Mouse (Mus musculus): ENCODE results near the gene Aoc3.
"Not testable (repeated sequence)": the region's sequence is repeated elsewhere in the genome, so short reads cannot be mapped to it uniquely, and the experiment has no call there.

Gene Aoc3

DNA sequence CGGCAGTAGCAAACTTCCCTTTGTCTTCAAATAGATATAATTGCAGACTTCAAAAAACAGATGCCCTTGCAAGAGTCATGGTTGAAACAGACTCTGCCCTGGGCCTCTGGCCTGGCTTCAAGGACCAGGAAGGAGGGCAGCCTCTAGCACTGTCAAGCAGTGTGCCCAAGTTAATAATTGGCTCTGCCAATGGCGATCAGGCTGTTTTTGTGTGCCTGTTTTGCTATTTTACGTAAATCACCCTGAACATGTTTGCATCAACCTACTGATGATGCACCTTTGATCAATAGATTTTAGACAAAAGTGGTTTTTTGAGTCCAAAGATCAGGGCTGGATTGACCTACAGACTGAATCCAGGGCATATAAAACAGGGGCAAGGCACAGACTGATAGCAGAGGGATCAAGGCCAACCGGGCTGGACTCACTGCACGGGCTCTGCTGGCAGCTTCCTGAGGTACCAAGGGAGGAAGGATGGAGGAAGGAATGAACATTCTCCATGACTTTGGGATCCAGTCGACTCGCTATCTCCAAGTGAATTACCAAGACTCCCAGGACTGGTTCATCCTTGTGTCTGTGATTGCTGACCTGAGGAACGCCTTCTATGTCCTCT is 37.0 kb downstream of the Aoc3 start, which contains the start of gene G6pc:
Gene G6pc, plus strand, starts transcription at position 236 of the 610 bp plus-strand sequence.
- no peak for DNase-seq (ENCODE audit: extremely low read depth, low read depth)

DNA sequence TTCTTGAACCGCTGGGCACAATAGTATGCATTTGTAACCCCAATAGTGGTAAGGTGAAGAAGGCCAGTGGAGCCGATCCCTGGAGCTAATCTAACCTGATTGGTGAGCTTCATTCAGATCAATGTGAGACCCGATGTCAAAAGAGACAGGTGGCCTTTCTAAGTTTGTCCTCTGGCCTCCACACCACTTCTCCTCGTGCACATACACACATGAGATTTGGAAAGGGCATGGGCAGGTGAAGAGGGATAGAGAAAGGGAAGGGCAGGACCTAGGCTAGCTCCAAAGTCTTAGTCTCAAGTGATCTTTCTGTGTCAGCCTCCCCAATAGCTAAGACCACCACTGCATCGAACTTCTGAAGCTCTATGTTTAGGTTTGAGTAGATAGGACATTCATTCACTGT is 39.7 kb downstream of the Aoc3 start:
- DNase-seq (ENCODE audit: extremely low read depth, low read depth), result no peak

DNA sequence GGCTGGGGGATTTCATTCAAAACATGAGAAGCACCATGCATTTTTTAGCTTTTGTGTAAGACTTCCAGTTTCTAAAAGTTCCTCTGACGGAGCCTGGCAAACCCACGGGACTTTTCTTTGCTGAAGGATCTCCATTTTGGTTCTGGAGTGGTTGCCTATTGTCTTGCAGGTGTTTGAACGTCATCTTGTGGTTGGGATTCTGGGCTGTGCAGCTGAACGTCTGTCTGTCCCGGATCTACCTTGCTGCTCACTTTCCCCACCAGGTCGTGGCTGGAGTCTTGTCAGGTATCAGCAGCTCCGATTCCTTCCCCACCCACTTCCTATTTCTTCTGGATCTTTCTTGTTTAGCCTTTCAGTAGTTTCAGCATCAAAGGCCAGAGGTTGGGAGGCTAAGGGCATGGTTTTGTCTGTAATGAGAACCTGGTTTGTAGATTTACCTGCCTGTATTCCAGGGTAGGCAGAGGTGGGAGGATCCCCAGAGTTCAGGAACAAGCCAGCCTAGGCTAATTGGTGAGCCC is 44.1 kb downstream of the Aoc3 start:
- no peak for DNase-seq (ENCODE audit: extremely low read depth, low read depth)

- DNase-seq (ENCODE audit: extremely low read depth, low read depth), result not testable (repeated sequence)
Measured at GRCm38 (mm10) chr11:101378196-101378595, 47.8 kb downstream of the Aoc3 start.

GRCm38 (mm10) chr11:101378926-101379325 is 48.5 kb downstream of the Aoc3 start:
- DNase-seq (ENCODE audit: extremely low read depth, low read depth), result no peak

GRCm38 (mm10) chr11:101381817-101382216 is 51.4 kb downstream of the Aoc3 start:
- no peak for DNase-seq (ENCODE audit: extremely low read depth, low read depth)
